Mouse (Mus musculus) adrenal gland, adult 18-20 months (tissue): ENCODE data around the gene Paxbp1. TPM values are rescaled to one million over a fixed set of nuclear protein-coding genes. Genes with fewer than 3 reads are reported as not detected.

Source experiments
- DNase-seq, 2 experiments: peaks; one replicate each; pipeline ENCODE4 v3.0.0; 2021 to 2022; ENCODE audit warnings: low spot score in 2 of 2
- total RNA-seq, 2 experiments: library from RNA; stranded (reverse); gene quantifications; 1 replicate in 1 of 2; 2 replicates in 1 of 2; pipeline ENCODE4 v1.2.3; 2021

The Paxbp1 gene
- total RNA-seq, 2 experiments from 2014 or later, result 46.7 to 72.0 TPM

- no peak for DNase-seq
These were observed 11.9 kb upstream of the Paxbp1 start for GRCm38 (mm10) chr16:91056043-91056821.

DNA sequence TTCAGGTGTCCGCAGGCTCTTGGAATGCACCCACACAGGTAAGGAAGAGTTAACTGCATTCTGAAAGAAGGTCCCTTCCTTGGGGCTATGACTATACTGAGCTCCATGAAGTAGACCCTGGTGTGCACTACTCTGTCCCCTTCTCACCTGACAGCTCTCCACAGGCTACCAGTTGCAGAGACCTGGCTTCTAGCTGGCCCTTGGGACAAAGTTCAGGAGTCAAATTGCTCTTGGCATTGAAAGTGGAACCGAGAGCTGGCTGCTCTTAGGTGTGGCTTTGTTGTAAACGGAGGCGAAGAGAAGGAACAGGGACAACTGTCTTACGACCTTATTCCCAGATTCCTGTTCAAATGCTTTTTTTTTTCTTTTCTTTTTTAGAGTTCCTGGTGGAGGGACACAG is 10.8 kb upstream of the Paxbp1 start:
- DNase-seq, result no peak

DNA sequence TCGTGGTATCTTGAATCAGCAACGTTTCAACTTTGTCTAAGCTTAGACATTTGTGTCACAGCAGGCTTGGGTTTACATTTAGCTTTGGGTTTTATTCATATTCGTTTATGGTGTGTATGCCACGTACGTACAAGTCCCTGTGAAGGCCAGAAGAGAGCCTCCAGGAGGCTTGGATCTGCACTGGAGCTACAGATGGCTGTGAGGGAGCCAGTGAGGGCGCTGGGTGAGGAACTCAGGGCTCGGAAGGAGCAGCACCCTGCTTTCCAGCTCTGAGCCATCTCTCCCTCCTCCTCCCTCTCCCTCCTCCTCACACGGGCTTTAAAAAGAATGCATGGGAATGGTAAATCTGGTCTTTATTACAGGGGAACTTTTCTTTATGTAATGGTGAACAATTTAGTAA is 9.3 kb upstream of the Paxbp1 start:
- no peak for DNase-seq

DNA sequence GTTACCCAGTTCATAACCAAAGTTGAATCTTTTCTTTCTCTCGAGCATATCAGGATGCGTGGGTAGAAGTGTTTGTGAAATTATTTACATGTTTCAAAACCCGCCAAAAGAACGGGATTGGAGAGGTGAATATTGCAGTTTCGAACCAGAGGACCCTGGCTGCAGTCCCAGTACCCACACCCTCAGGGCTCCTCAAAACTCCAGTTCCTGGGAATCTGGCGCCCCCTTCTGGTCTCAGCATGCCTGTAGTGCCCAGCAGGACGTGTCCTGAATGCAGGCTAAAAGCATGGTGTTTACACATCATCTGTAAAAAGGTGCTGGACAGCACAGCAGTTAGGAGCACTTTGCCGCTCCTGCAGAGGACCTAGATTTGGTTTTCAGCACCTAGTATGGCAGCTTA is 1.2 kb upstream of the Paxbp1 start:
- peak; percentile 19 to 49 for DNase-seq

DNA sequence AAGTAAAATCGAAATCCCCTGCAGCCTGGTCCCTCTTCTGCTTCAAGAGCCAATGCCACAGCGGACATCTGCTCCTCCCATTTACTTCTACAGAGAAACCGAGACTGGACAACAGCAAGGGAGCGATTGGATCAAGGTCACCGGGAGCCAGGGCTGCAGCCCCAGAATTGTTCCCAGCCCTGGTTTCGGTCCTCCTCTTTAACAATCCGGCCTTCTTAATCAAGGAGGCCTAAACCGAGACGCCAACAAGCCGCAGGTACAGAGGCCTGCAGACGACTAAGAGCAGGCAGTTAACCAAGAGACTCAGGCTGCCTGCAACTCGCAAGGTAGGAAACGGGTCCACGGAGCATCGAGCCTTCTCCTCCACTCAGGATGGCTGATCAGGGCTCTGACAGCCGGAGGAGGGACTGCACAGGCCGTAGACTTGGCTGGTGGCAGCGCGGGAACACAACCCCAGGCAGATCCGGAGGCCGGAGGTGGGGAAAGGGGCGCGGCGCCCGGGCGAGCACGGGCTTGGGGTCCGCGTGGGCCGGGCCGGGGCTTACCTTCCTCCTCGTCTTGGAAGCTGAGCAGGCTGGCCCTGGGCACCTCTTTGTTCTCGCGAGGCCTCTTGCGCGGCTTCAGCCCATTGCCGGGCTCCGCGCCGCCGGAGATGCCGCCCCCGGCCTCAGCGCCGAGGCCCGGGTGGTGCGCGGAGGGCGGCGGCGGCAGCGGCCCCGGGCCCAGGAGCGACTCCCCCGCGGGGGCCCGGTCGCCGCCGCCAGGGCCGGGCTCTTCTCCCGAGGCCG is 688 bp downstream of the Paxbp1 start:
- DNase-seq, result peak; percentile 48 to 63

DNA sequence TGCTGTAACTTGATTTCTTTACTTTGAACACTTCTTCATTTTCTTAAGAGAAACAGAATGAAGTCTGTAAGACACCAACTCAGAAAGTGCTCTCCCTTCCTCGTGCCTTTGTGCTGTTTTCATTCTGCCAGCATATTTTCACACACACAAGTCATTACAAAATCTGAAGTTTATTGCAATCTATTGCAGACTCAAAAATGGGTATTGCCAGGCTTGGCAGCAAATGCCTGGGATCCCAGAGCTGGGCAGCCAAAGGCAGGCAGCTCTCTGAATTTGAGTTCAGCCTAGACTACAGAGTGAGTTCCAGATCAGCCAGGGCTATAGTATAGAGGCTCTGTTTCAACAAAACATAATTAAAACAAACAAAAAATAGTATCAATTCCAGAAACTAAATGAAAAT is 1.7 kb downstream of the Paxbp1 start:
- no peak for DNase-seq

- no peak for DNase-seq
These were observed 8.5 kb downstream of the Paxbp1 start for GRCm38 (mm10) chr16:91035866-91036265.

DNA sequence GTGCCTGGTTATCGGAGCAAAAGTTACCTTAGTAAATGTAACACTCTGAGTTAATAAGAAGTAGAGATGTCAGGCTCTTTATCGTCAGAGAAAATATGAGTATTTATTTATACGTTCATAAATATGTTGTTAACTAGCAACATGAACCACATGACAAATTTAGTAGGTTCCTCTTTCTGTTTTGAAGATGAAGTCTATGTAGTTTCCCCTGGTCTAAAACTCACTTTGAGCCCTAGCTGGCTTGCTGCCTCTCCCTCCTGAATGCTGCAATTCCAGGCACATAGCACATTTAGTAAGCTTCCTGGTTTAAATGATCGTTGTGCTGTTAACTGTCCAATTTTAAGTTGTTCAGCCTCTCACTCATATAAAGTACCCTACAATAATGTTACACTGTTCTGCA is 13.6 kb downstream of the Paxbp1 start:
- DNase-seq, result no peak

DNA sequence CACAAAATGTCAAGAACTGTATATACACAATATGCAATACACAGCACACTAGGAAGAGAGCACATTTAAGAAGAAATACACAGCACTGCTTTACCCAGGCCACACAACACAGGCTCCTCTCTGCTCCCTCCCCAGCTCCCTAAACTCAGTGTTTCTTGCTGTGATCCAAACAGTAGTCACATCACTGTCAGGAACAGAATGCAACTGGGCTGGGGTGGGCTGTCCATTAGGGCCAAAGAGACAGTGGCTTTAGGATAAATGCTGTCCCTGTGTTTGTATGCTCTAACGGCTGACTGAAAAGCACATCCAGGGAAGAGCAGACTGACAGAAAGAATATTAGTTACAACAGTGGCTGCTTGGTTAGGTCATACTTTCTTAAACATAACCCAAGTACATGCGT is 14.4 kb downstream of the Paxbp1 start:
- DNase-seq, result no peak

DNA sequence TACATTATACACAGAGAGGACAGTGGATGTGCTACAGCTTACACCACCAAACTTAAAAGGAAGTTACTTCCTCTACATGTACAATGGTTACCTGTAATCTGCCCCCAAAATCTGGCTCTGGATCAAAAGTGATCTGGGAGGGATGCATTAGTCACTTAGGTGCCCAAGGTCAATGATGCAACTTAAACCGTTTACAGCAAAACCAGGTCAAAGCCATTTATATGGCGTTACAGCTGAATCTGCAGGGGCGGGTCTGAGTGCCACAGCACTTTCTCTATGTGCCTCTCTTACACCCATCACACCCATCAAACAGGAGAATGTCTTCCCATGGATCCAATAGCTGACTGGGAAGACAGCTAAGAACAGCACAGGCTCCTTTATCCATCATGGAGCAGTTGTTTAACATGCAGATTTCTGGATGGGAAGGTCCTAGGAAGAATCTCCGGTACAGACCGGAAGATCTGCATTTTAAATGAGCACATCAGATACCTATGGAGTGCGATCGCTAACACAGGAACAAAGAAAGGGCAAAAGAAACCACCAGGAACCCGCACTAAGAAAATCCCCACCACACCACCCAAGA is 15.1 kb downstream of the Paxbp1 start:
- no peak for DNase-seq

DNA sequence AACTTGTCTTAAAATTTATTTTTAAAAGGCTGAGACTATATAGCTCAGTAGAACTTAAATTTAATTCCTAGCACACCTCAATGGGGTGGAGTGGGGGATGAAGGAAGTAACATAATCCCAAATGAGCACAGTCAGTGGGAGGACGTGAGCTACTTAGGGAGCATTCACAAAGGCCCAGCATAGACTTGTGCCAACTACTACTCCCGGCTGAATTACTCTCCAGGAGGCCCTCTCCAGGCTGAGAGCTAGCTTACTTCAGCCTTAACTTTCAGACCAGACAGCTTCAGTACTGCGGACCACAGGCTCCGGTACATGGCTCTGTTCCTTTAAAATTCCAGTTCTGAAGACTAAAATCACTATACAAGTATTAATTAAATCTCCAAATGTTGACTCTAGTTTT is 18.1 kb downstream of the Paxbp1 start:
- no peak for DNase-seq

DNA sequence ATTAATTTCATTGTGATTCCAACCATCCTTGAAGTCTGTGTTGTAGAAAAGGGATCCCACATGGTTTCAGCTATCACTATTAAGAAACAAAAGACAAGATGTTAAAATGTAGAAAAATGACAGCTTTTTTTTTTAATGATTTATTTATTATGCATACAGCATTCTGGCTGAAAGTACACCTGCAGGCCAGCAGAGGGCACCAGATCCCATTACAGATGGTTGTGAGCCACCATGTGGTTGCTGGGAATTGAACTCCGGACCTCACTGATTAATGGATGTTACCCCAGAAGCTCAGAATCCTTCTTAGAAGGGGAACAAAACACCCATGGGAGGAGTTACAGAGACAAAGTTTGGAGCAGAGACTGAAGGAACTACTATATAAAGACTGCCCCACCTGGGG is 21.0 kb downstream of the Paxbp1 start:
- DNase-seq, result no peak

DNA sequence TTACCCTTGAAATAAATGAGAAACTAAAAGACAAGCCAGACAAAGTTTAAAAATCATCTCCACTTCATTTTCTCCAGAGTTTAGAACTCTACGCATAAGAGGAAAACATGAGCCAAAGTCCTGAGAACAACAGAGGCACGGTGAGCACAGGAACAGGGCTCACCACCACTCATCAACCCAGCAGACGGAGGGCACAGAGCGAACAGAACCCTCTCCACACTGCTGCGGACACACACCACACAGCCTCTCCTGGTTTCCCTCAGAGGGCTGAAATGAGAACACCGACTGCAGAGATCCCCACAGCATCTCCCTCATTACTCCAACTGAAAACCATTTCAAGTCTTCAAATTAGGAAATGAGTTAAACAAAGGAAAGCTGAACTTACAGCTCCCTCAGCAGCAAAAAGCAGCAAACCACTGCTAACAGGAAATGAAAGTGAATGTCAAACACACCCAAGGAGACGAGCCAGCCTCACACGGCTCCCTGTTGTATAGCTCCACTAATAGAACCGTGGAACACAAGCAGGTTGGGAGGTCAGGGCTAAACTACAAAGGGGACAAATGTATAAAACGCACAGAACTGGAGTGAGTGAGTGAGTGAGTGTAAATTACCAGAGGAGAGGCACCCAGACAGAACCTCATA is 23.4 kb downstream of the Paxbp1 start:
- DNase-seq, result no peak

DNA sequence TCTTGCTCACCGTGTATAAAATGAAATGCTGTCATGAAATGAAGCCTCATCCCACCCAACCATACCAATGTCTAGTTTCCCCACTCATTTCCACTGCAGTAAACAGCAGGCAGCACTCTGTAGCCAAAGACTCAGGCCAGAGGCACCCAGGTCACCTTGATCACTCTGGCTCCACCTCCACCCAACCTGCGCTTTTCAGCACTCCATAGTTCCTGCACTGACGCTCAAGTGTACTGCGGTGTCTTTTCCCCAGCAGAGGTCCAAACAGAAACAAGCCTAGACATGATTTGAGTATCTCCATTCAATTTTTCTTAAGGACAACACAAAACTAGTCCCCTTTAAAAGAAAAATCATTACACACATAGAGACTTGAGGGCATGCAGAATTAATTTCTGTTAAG is 24.9 kb downstream of the Paxbp1 start:
- no peak for DNase-seq

- no peak for DNase-seq
These were observed 28.6 kb downstream of the Paxbp1 start for GRCm38 (mm10) chr16:91015761-91016160.

DNA sequence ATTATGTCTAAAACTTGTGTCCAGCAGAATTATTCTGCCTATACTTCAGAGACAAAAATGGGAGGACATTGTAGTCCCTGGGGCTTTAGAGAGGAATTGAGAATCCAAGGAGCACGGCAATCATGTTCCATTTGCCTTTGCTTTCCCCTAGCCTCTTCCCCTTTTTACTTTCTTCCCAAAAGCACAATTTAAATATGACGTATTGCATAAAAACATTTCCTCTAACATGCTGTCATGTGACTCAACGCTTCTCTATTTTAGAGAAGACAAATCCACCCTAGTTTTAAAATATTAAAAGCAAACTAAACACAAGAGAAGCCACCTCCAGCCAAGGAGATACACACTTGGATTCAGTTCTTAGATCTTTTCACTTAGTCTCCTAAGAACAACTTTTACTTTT is 32.5 kb downstream of the Paxbp1 start:
- DNase-seq, result no peak

GRCm38 (mm10) chr16:91011021-91011683 is 33.2 kb downstream of the Paxbp1 start, which contains the start of gene Synj1:
Gene Synj1, minus strand, starts transcription at chr16:91011308.
- peak; percentile 91 for DNase-seq

- DNase-seq, result no peak
These were observed 33.7 kb downstream of the Paxbp1 start for GRCm38 (mm10) chr16:91010581-91011020.

DNA sequence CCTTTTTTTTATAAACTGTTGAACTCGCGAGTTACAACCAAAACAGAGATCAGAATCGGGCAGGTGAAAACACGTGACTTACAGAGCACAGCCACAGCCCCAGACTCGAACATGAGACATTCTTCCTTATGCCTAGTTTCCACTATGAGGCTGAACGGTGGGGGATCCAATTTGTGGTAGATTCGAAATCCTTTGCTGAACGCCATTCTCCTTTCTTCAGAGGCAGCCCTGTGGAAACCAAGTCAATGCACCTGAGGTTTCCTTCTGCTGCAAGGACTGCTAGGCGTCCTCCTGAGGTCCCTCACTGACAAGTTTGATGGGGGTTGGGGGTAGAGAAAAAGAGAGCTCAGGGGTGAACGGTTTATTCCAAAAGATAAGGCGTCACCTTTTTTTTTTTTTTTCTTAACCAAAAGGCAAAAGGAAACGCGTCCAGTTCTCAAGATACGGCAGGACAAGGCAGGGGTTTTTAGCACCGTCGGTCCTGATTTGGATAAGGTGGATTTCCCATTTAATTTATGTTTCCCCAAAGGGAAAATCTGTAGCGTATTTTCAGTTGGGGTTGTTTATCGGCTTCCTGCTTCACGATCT is 34.3 kb downstream of the Paxbp1 start:
- DNase-seq, result no peak

DNA sequence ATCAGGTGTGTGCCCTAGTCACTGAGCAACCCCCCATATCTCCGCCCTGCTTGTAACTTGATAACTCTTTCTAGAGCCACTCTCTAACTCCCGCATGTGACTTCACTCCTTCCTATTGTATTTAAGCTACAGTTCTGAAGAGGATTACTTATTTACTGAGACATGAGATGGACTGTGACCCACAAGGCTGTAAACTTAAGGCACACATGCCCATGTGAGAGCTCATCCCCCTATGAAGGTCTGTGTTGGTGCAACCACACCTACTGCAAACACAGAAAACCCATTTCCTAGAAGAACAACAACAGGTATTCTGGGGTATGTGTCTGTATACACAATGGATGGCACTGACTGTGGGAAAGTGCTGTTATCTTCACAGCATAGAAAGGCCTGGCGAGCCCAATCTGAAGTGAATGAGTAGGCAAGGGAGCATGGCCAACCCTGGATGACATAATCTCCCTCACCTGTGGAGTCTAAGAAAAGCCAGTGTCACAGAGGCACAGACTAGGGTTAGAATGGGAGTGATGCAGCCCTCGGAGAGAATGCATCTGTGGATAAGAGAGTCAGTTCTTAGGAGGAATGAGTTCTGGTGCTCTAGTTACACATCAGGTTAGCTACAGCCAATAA is 39.3 kb downstream of the Paxbp1 start:
- no peak for DNase-seq
